ENCODE assay signal across 15 mouse cellular contexts in genomic region chr1:113852481-113852880, GRCm38 (mm10).
"Had no signal": no experiment of that assay in that cellular context is flagged by ENCODE, and none has a peak within 500 bp of the region (broad histone marks: within the 10 kb centered on the region; RNA-seq: fewer than 3 reads in every experiment).

No protein-coding gene starts in this region.

- ATAC-seq: liver, embryonic 12.5 days had no signal

- H3K27me3 ChIP-seq: liver, embryonic 12.5 days; megakaryocyte, embryonic 14.5 days; neural tube, embryonic 12.5 days; stomach, embryonic 15.5 days had no signal

- H3K9me3 ChIP-seq: liver, embryonic 12.5 days; megakaryocyte, embryonic 14.5 days; neural tube, embryonic 12.5 days; stomach, embryonic 15.5 days had no signal

- DNase-seq: lung, adult 18-20 months; lung, embryonic 14.5 days; lung, postnatal 14 days; lung, postnatal 36 days; right cerebral cortex, postnatal 14 days; thymus, adult 2 months; thymus, postnatal 25 days; thymus, postnatal 4 days had no signal

- H3K36me3 ChIP-seq: liver, embryonic 12.5 days; neural tube, embryonic 12.5 days; stomach, embryonic 15.5 days had no signal

- H3K9ac ChIP-seq: liver, embryonic 12.5 days; liver, embryonic 14.5 days; lung, embryonic 14.5 days; neural tube, embryonic 12.5 days; stomach, embryonic 15.5 days had no signal

- H3K4me2 ChIP-seq: liver, embryonic 12.5 days; lung, embryonic 14.5 days; neural tube, embryonic 12.5 days; stomach, embryonic 15.5 days had no signal

- H3K4me3 ChIP-seq: liver, embryonic 12.5 days; megakaryocyte, embryonic 14.5 days; neural tube, embryonic 12.5 days; stomach, embryonic 15.5 days had no signal

- H3K4me1 ChIP-seq: liver, embryonic 12.5 days; megakaryocyte, embryonic 14.5 days; neural tube, embryonic 12.5 days; stomach, embryonic 15.5 days had no signal

- H3K27ac ChIP-seq: liver, embryonic 12.5 days; liver, embryonic 14.5 days; macrophage; neural tube, embryonic 12.5 days; stomach, embryonic 15.5 days; stomach, postnatal 0 days had no signal
